Mouse (Mus musculus) MEL-GATA-1-ER (cell line): ENCODE results near the gene Rnft2.

Source experiments
- DNase-seq: peaks from one replicate; pipeline ENCODE4 v3.0.0-alpha.2; 2012; ENCODE audit warnings: low read depth; ENCODE audit errors: extremely low read depth

Rnft2 gene

GRCm38 (mm10) chr5:118250987-118251386 is 6.1 kb upstream of the Rnft2 start:
- no peak for DNase-seq

DNA sequence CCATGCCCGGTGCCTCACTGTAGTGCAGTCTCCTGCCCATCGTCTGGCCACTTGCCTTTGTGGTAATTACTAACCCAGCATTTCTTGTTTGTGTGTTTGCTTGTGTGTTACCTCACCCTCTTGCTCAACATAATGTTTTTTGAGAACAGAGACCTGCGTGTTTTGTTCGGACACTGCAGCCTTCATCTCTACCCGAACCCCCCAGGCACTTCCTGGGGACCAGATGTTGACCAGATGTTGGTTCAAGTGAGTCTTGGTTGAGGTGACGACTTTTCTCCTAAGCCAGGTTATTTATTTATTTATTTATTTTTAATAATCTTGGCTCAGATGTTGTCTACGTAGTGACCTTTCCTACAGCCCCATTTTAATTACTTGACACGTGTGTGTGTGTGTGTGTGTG is 2.5 kb upstream of the Rnft2 start:
- no peak for DNase-seq

DNA sequence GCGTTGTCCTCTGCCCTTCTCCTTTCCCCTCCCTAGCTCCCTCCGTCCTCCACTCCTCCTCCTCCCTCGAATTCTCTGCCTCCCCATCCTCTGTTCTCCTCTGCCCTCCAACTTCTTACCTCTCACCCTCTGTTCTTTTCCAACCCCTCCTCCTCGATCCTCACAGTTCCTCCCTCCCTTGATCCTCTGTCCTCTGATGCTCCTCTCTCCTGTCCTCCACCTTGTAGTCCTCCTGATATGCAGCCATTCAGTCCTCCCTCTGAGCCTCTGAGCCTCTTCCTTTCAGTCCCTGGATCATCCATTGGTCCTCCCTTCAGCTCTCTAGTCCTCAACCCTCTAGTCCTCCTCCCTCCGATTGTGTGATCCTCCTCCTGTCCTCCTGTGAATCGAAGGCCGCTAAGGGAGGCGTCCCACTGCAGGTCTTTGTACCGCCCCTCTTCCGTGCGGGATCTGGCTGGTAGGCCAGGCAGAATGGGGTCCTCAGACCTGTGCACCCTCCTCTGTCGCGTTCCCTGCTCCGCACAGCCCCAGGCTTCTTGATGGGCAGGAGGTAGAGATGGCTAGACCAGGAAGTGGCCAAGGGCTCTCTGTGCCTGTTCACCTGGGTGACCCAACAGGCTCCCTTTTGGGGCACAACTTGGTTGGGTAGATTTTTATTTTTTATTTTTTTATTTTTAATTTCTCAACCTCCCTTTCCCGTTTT is 841 bp upstream of the Rnft2 start:
- DNase-seq, result peak; percentile 7

DNA sequence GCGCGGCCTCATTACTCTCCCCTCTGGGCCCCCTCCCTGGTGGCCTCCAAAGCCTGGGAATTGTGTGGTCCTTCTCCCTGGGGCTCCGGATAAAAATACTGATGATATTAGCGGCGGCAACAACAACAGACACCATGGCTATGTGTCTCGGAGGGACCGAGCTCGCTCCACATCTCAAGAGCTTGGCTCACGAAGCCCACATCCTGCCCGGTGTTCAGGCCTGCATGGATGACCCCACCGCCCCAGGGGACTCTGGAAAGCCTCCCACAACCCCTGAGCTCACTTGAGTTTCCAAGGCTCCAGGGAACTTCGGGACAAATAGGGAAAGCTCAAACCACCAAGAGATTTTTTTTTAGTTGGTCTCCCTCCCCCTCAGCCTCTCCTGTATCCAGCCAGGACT is 5.2 kb downstream of the Rnft2 start:
- no peak for DNase-seq

DNA sequence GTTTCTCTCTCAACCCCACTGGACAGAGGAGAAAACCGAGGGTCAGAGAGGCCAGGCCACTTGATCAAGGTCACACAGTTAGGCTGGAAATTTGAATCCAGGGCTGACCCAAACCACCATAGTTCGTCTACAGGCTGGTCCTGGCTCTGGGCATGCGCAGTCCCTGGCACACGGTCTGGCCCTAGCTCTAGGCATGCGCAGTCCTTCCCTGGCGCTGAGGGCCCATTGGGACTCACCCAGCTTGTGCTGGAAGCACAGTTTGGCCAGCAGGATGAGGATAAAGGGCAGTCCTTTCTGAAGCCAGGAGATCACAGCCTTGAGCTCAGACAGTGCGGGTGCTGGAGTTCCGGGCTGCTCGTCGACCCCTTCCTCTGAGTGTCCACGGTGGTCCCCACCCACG is 8.0 kb downstream of the Rnft2 start:
- DNase-seq, result no peak

DNA sequence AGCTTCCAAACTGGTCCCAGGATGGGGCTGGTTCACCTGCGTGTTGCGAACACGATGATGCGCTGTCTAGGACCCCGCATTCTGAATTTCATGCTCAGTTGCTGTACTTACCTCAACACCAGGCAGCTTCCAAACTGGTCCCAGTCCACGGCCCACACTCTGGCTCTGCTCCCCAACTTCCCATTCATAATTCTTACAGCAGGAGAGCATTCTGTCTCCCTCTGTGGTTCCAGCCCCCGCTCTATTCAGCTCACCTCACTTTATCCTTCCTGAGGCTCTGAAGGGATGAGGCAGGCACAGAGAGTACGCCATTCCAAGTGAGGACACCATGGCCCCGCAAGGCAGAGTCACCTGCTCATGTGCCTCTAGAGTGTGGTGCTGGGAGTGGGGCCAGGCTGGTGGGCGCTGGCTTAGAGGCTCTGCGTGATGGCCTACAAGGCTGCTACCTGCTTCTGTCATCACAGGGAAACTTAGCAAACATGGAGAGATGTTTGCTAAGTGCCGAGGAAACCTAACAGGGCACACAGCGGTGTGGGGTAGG is 14.8 kb downstream of the Rnft2 start:
- DNase-seq, result no peak

GRCm38 (mm10) chr5:118223142-118223757 is 21.7 kb downstream of the Rnft2 start:
- DNase-seq, result no peak

DNA sequence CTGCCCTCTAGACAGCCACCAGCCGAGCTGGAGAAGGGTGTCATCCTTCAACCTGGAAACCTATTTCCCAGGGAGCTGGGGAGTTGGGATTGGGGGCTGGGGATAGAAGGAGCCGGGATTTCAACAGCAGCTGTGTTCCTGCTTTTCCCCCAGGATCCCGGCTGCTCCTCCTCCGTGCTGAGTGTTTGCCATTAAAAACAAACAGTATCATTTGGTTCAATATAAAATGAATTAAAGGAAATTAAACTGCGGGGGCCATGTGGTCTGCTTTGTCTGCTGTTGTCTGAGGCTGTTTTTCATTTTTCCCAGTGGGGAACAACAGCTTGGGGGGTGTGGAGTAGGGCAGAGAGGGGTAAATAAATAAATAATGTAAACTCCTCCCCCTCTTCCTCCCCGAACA is 27.5 kb downstream of the Rnft2 start:
- DNase-seq, result no peak

DNA sequence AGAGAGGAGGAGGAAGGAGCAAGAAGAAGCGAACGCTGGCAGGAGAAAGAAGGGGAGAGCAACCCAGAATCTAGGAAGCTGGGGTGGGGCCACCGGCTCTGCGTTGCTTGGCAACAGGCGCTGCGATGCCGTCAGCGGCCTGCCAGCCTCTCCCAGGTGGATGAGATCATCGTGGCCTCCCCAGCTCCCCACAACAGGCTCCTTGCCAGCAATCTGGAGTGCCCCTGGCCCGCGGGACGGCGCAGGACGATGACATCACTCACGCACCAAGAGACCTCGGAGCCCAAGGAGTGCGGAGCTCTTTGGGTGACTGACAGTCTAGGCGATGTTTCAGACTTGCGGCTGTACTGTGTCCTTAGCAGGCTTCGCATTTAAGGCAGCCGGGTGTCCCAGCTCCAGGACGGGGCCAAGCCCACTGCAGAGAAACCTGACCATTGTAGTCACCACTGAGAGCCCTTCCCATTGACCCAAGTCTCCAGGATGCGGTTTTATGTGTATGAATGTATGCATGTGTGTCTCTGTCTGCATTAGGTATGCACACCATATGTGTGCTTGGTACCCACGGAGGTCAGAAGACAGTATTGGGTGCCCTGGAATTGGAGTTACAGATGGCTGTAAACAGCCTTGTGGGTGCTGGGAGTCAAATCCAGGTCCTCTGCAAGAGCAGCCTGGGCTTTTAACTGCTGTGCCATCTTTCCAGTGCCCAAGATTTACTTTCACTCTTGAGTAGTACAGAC is 30.3 kb downstream of the Rnft2 start:
- DNase-seq, result no peak

DNA sequence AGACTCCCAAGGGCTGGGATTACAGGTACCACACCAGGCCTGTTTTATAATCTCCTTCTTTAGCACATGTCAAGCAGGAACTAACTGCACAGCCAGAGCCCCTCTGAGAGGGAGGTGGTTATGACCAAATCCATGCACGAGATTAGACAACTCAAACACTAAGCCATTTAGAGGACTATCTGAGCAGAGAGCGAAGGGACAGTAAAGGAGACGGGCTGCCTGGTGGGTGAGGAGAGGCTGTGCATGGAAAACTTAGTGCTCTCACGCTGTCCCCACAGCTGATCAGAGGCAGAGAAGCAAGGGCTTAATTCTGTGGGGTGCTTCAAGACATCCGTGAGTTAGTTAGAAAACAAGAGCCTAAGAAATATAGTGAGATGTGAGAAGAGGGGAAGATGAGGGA is 30.9 kb downstream of the Rnft2 start:
- DNase-seq, result no peak

GRCm38 (mm10) chr5:118205852-118206251 is 39.1 kb downstream of the Rnft2 start:
- no peak for DNase-seq

DNA sequence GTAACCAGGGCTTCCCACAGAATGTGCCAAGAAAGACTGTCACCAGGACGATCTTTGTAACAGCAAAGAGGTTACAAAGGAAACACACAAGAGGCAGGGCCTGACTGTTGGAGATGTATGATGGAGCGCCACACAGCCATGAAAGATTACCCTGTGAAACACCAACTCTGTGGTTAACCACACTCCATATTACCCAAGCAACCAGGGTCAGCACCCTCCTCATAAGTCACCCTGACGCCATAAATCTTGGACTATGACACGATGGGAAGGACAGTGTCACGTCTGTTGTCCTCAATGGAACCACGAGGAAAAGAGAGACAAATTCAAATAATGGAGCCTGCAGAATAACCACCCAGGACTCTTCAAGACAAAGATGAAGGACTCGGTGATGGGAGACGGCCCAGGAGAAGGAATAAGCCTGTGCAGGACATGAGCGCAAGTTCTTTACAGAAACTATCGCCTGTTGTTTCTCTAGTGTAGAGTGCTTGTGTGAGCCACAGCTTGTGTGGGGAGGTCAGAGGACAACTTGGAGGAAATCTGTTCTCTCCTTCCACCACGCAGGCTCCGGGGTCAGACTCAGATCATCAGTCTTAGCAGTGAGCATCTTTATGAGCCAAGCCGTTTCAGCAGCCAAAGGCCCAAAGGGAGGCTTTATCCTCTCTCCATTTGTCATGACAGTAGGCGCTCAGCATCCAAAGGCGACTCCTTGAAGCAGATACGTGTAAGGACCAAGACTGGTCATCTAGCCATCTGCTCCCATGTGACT is 40.1 kb downstream of the Rnft2 start:
- no peak for DNase-seq

- DNase-seq, result no peak
Observed at GRCm38 (mm10) chr5:118199670-118200069, 45.2 kb downstream of the Rnft2 start.

DNA sequence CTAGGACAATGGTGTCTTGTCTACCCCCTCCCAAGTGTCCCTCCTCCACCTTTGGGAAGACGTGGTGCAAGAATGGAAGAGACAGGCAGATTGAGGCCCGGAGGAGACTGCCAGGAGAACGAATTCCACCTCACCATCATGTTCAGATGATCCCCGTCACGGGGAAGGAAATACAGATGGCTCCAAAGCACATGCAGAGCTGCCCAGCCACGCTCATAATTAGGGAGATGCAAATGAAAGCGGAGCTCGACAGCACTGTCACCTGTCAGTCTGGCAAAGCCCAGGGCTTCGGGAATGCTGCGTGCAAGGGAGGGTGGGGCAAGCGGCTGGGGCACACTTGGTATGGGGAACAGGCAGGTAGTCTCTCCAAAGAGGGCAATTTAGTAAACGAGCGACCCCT is 47.5 kb downstream of the Rnft2 start:
- DNase-seq, result no peak

DNA sequence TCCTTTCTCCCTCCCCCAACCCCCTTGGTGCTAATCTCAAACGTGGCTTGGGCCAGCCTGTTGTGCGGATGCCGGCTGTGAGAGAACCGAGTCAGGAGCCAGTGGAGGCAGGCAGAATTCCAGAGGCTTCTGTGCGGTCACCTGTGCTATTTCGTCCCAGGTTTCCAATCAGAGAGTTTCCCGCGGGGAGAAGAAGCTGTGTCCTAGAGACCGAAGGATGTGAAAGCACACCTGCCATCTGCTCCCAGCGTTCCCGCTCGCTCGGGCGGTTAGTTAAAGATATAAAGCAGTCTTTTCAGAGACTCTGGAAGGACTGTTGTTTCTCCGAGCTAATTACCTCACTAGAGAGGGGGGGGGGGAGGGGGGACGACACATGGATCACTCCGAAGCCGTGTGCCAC is 52.7 kb downstream of the Rnft2 start:
- DNase-seq, result no peak

DNA sequence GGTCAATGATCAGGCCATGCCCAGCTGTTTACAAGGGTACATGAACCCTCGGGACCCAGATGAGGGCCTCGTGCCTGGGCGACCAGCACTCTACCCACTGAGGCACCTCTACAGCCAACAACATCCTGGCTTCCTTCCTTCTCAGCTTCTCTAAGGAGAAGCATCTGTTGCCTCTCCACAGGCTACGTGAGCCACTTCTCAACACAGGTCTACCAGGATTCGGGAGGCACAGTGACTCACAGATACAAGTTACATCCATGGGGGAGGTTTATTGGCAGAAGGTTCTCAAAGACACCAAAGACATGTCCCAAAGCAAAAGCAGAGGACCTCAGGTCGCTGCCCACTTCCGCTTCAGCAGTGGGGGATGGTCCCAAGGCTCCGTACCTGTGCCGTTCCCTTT is 54.4 kb downstream of the Rnft2 start:
- no peak for DNase-seq

- no peak for DNase-seq
Observed at GRCm38 (mm10) chr5:118188356-118188755, 56.6 kb downstream of the Rnft2 start.

DNA sequence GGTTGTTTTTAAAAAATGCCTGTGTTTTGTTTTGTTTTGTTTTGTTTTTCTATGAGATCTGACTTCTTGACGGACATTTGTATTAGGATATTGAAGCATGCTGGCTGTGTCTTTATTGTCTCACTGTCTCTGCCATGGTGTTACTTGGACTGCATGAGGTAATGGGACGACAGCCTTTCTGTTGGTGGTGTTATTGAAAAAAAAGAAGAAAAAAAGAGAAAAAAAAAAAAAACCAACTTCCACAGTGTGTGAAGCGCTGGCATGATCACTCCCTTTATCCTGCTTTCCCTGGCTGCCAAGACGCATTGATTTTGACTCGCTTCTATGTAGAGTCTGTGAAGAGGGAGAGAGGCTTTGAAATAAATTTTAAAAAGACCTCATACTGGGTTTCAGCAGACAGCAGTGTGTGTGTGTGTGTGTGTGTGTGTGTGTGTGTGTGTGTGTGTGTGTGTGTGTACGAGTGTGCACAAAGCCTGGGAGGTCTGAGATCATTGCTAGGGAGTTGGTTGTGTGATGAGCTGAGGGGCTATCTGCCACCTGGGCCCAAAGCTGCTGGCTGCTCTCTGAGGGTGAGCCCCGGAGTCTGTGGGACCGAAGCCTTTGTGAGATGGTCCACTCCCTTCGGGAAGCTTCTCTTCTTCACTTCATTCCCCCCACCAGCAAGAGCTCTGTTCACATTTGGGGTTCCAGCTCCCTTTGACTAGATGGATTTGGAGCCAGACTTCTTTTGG is 57.8 kb downstream of the Rnft2 start:
- no peak for DNase-seq

GRCm38 (mm10) chr5:118177640-118178039 is 67.3 kb downstream of the Rnft2 start:
- no peak for DNase-seq

DNA sequence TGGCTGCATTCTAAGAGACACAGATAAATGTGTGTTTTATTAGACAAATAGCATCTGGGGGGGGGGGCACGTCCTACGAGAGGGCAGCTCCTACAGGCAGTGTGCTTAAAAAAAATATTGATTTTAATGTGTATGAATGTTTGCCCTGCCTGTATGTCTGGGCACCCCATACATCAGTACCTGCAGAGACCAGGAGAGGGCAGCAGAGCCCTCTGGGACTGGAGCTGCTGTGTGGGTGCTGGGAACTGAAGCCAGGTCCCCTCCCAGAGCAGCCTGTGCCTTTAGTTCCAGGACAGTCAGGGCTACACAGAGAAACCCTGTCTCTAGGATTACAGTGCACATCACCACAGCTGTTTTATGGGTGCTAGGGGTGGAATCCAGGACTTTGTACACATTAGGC is 69.8 kb downstream of the Rnft2 start:
- no peak for DNase-seq
